Mouse (Mus musculus) liver, adult 2 months (tissue): ENCODE data around the gene Mus81.

Source experiments
- CTCF ChIP-seq: fragments of 200-500 bp; IDR thresholded peaks from 2 replicates; pipeline ENCODE4 v1.5.1; 2011; ENCODE audit warnings: low read depth, low read length, control low read depth
- POLR2A ChIP-seq: fragments of 200-500 bp; IDR thresholded peaks from 2 replicates; pipeline ENCODE4 v1.6.1; 2011; ENCODE audit warnings: low read length, control low read depth; ENCODE audit not compliant: insufficient read depth; ENCODE audit errors: extremely low read depth

GRCm38 (mm10) chr19:5512091-5513004 is 24.1 kb upstream of the Mus81 start:
- TF ChIP-seq POLR2A, result no peak
- TF ChIP-seq CTCF, result no peak
